Mouse (Mus musculus): ENCODE measurements around the gene Ly6g6d.

- TF ChIP-seq CTCF (IDR thresholded peaks at IDR 0.05; ENCODE audit: borderline replicate concordance, extremely low read depth, insufficient read depth, insufficient read length) (no peak), POLR2A (IDR thresholded peaks at IDR 0.05; ENCODE audit: borderline replicate concordance, extremely low read depth, insufficient read depth, insufficient read length, poor library complexity, severe bottlenecking) (no peak)
Measured at GRCm38 (mm10) chr17:35085208-35085865, 7.5 kb upstream of the Ly6g6d start, which contains the start of gene Ly6g6f.

Measured in brain, embryonic 14.5 days (tissue).